Mouse (Mus musculus): ENCODE data around the gene Prkcq.

Gene Prkcq

GRCm38 (mm10) chr2:11224808-11225484 is 53.0 kb downstream of the Prkcq start:
- no peak for DNase-seq

- no peak for DNase-seq
Observed at GRCm38 (mm10) chr2:11225485-11225876, 53.6 kb downstream of the Prkcq start.

- no peak for DNase-seq
Observed at GRCm38 (mm10) chr2:11226555-11226954, 54.6 kb downstream of the Prkcq start.

- no peak for DNase-seq
Observed at GRCm38 (mm10) chr2:11229126-11229525, 57.2 kb downstream of the Prkcq start.

- DNase-seq, result no peak
Observed at GRCm38 (mm10) chr2:11231118-11231517, 59.2 kb downstream of the Prkcq start.

- DNase-seq, result no peak
Observed at GRCm38 (mm10) chr2:11231988-11232387, 60.1 kb downstream of the Prkcq start.

- no peak for DNase-seq
Observed at GRCm38 (mm10) chr2:11238254-11238653, 66.3 kb downstream of the Prkcq start.

GRCm38 (mm10) chr2:11239523-11239922 is 67.6 kb downstream of the Prkcq start:
- no peak for DNase-seq

- DNase-seq, result no peak
Observed at GRCm38 (mm10) chr2:11245926-11246325, 74.0 kb downstream of the Prkcq start.

- peak; percentile 67 for DNase-seq
Observed at GRCm38 (mm10) chr2:11253945-11254344, 82.0 kb downstream of the Prkcq start.

GRCm38 (mm10) chr2:11254446-11254845 is 82.5 kb downstream of the Prkcq start:
- no peak for DNase-seq

GRCm38 (mm10) chr2:11257260-11257850 is 85.4 kb downstream of the Prkcq start:
- DNase-seq, result peak; percentile 44

- no peak for DNase-seq
Observed at GRCm38 (mm10) chr2:11258181-11258580, 86.3 kb downstream of the Prkcq start.

GRCm38 (mm10) chr2:11259361-11259760 is 87.5 kb downstream of the Prkcq start:
- DNase-seq, result no peak

GRCm38 (mm10) chr2:11264836-11265235 is 92.9 kb downstream of the Prkcq start:
- no peak for DNase-seq

- DNase-seq, result peak; percentile 11
Observed at GRCm38 (mm10) chr2:11265455-11265854, 93.5 kb downstream of the Prkcq start.

- peak; percentile 22 for DNase-seq
Observed at GRCm38 (mm10) chr2:11266294-11266693, 94.4 kb downstream of the Prkcq start.

- DNase-seq, result no peak
Observed at GRCm38 (mm10) chr2:11278965-11279364, 107.1 kb downstream of the Prkcq start.

- DNase-seq, result no peak
Observed at GRCm38 (mm10) chr2:11280247-11280646, 108.3 kb downstream of the Prkcq start.

GRCm38 (mm10) chr2:11287834-11288530 is 116.1 kb downstream of the Prkcq start:
- no peak for DNase-seq

GRCm38 (mm10) chr2:11288531-11288846 is 116.6 kb downstream of the Prkcq start:
- peak; percentile 83 for DNase-seq

GRCm38 (mm10) chr2:11290931-11291330 is 119.0 kb downstream of the Prkcq start:
- DNase-seq, result no peak

- DNase-seq, result no peak
Observed at GRCm38 (mm10) chr2:11291570-11292405, 119.9 kb downstream of the Prkcq start.

All from kidney, adult 18-20 months (tissue).